Mouse (Mus musculus): Measurements from ENCODE around the gene C87977. TPM values are rescaled to one million over a fixed set of nuclear protein-coding genes. Genes with fewer than 3 reads are reported as not detected.
"Not testable (repeated sequence)": the region's sequence is repeated elsewhere in the genome, so short reads cannot be mapped to it uniquely, and the experiment has no call there.

Gene C87977
- not detected in 2 replicates for polyA plus RNA-seq (2012)

DNA sequence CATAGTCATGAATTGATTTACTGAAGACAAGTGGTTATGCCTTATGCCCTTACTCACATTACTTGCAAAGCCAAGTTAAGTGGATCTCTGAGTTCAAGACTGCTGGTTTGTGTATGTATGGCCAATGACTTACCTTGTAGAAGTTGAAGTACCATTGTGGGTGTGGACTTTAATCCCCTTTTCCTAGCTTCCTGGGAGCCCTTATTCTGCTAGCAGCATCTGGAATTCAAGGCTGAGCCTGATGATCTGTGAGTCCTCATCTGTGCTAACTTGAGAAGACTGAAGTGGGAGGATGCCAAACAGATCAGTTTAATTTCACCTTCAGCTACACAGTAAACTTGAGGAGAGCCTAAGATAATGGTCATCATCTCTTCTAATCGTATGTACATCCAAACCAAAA, at the start of gene C87977:
C87977 (minus strand) TSS at position 101 of the 400 bp plus-strand sequence.
- not testable (repeated sequence) for TF ChIP-seq GATA1 (IDR thresholded peaks at IDR 0.05; ENCODE audit: low read length)

DNA sequence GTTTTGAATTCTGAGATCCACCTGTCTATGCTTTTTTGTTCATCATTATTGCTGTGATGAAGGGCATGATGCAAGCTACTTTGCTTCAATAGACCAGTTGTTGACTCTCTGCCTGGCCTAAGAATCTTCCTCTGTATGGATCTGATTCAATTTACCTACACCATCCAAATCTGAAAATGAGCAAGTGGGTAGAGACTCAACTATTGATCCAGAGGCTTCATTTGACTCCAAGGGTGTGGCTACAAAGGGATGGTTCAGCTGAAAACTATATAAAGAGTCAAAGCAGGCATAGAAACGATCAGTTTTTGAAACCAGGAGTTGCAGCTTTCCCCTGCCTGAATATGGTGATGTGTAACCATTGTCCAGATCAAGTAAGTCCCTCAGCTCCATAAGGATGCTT, 22.7 kb downstream of the C87977 start, which contains the start of gene Oog2:
Oog2 (plus strand) TSS at position 301 of the 400 bp plus-strand sequence.
- no peak for TF ChIP-seq GATA1 (IDR thresholded peaks at IDR 0.05; ENCODE audit: low read length)

DNA sequence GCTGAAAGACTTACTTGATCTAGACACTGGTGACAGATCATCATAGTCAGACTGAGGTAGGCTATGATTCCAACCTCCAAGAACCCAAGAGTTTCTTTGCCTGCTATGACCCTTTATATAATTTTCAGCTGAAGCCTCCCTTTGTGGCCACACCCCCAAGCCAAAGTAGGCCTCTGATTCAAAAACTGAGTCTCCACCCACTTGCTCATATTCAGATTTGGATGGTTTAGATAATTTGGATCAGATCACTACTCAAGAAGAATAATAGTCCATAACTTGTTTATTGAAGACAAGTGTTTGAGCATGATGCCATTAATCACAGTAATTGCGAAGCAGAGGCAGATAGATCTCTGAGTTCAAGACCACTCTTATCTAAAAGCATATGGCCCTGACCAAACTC, 50.6 kb downstream of the C87977 start, which contains the start of gene Oog3:
Oog3 (minus strand) TSS at position 101 of the 400 bp plus-strand sequence.
- TF ChIP-seq GATA1 (IDR thresholded peaks at IDR 0.05; ENCODE audit: low read length): no peak

Other genes with a start within 250 kb of the C87977 start
- gene Gm13101, start 246.4 kb downstream of the C87977 start, polyA plus RNA-seq (2012): not detected in 2 replicates
- gene Pramef17, start 218.9 kb downstream of the C87977 start, polyA plus RNA-seq (2012): not detected in 2 replicates
- gene Pramel4, start 154.2 kb downstream of the C87977 start, polyA plus RNA-seq (2012): not detected in 2 replicates
- not detected in 2 replicates for gene Gm13102, start 106.8 kb downstream of the C87977 start, polyA plus RNA-seq (2012)
- not detected in 2 replicates for gene Oog3, start 50.7 kb downstream of the C87977 start, polyA plus RNA-seq (2012)
- not detected in 2 replicates for gene Oog2, start 22.6 kb downstream of the C87977 start, polyA plus RNA-seq (2012)
- gene Pramel5, start 67.2 kb upstream of the C87977 start, polyA plus RNA-seq (2012): not detected in 2 replicates
- gene Gm13128, start 116.9 kb upstream of the C87977 start, polyA plus RNA-seq (2012): not detected in 2 replicates
- gene Gm13119, start 144.6 kb upstream of the C87977 start, polyA plus RNA-seq (2012): not detected in 2 replicates
- not detected in 2 replicates for gene Pramef20, start 164.6 kb upstream of the C87977 start, polyA plus RNA-seq (2012)
- not detected in 2 replicates for gene Pramef12, start 195.1 kb upstream of the C87977 start, polyA plus RNA-seq (2012)
- gene 1700012P22Rik, start 225.5 kb upstream of the C87977 start, polyA plus RNA-seq (2012): not detected in 2 replicates
- gene Gm9944, start 240.0 kb upstream of the C87977 start, polyA plus RNA-seq (2012): not detected in 2 replicates